Mouse (Mus musculus) G1E (cell line): ENCODE data around the gene Spg7.

Source experiments
- CTCF ChIP-seq: IDR thresholded peaks from 2 replicates; pipeline ENCODE4 v1.5.1; 2012; ENCODE audit warnings: low read depth, low read length, inconsistent platforms, mixed read lengths
- GATA1 ChIP-seq: IDR thresholded peaks from 2 replicates; pipeline ENCODE4 v1.6.1; 2012; ENCODE audit warnings: borderline replicate concordance, low read length, inconsistent platforms, mixed read lengths
- GATA2 ChIP-seq: IDR thresholded peaks from 2 replicates; pipeline ENCODE4 v1.6.1; 2012; ENCODE audit warnings: low read depth, low read length, inconsistent platforms, borderline replicate concordance
- POLR2AphosphoS5 ChIP-seq: IDR thresholded peaks from 2 replicates; pipeline ENCODE4 v1.6.1; 2012; ENCODE audit warnings: low read depth, low read length, inconsistent platforms; ENCODE audit not compliant: insufficient replicate concordance
- TAL1 ChIP-seq: conservative IDR thresholded peaks from 2 replicates; pipeline ENCODE4 v1.6.1; 2012; ENCODE audit warnings: low read depth, low read length, inconsistent platforms, mixed read lengths

GRCm38 (mm10) chr8:123062721-123063120, at the start of gene Spg7:
- TF ChIP-seq GATA2 = no peak
- no peak for TF ChIP-seq TAL1
- no peak for TF ChIP-seq CTCF
- no peak for TF ChIP-seq GATA1
- no peak for TF ChIP-seq POLR2AphosphoS5
